Mouse (Mus musculus) B cell, adult (primary cell): Measurements from ENCODE around the gene Reg1. TPM values are rescaled to one million over a fixed set of nuclear protein-coding genes. Genes with fewer than 3 reads are reported as not detected.

Source experiments
- total RNA-seq: library from RNA; stranded (reverse); gene quantifications from 4 replicates; pipeline ENCODE4 v1.2.4, GENCODE M21; 2023; ENCODE audit not compliant: inconsistent age

The Reg1 gene
- 0.71 TPM in 1 of 4 replicates, not detected in the others for total RNA-seq

GRCm38 (mm10) chr6:78422411-78422810 is at the start of gene Reg1:
Gene Reg1 (plus strand): TSS chr6:78422711.

DNA sequence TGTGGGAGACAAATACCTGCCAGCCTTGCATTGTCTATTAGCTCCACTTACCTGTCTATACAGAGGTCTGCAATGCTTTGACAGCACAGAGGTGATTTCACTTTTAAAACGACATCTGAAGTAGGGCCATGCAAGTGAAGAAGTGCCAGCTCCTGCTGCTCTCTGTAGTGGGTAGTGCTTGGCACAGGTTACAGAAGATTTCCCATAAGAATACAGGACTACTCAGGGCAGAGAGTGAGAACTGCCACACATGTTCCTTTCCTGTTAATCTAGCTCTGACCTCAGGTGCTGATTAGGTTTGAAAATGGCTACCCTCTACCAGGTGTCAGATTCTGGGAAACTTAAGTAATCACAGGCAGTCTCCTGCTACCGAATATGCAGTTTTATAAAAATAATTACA is 43.7 kb upstream of the Reg1 start, which contains the start of gene Reg3d:
TSS of gene Reg3d (minus strand) at position 101 of the 400 bp plus-strand sequence.

GRCm38 (mm10) chr6:78380409-78380808 is 42.1 kb upstream of the Reg1 start, which contains the start of gene Reg3a:
Gene Reg3a (plus strand): TSS chr6:78380709.

DNA sequence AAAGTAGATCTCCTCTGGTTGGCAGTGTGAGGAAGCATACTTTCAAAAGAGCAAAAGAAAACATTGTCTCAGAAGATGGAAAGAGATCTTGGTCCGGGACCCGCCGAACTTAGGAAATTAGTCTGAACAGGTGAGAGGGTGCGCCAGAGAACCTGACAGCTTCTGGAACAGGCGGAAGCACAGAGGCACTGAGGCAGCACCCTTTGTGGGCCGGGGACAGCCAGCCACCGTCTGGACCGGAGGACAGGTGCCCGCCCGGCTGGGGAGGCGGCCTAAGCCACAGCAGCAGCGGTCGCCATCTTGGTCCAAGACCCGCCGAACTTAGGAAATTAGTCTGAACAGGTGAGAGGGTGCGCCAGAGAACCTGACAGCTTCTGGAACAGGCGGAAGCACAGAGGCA is 27.2 kb upstream of the Reg1 start, which contains the start of gene Reg2:
TSS of gene Reg2 (plus strand) at position 301 of the 400 bp plus-strand sequence.

DNA sequence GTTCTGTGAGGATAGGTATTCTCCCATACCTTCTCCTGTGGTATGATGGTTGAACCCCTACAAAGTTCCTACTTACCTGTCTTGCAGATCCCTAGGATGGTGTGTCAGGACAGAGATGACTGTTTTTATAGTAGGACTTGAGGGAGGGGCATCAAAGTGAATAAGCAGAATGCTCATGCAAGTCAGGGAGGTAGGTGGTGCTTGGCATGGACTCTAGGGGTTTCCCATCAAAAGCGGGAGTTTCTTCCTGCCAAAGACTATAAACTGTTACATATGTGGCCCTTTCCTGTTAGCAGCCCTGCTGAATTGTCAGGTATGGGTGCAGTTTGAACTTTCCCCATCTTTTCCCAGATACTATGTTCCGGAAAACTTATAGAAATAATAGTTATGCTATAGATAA is 46.3 kb downstream of the Reg1 start, which contains the start of gene Reg3g:
TSS of gene Reg3g (minus strand) at position 101 of the 400 bp plus-strand sequence.

Other genes starting within 250 kb of the Reg1 start
- gene Reg3b, start 52.1 kb upstream of the Reg1 start, total RNA-seq = not detected in 4 replicates
- not detected in 4 replicates for gene Reg3d, start 43.8 kb upstream of the Reg1 start, total RNA-seq
- not detected in 4 replicates for gene Reg3a, start 42.0 kb upstream of the Reg1 start, total RNA-seq
- gene Reg2, start 27.1 kb upstream of the Reg1 start, total RNA-seq = not detected in 4 replicates
- not detected in 4 replicates for gene Reg3g, start 46.2 kb downstream of the Reg1 start, total RNA-seq